Mouse (Mus musculus) T-helper 17 cell (primary cell): ENCODE data around the gene Gm47985.

Experiments used
- in situ Hi-C, 2 experiments: fragments of 300-600 bp; cut with MboI, MseI; formaldehyde crosslinking; loops; 1 replicate in 1 of 2; 2 replicates in 1 of 2; pipeline ENCODE4 v1.15.1; 2025; ENCODE audit warnings: high pct_unique_total_duplicates in 2 of 2

Gene Gm47985

DNA sequence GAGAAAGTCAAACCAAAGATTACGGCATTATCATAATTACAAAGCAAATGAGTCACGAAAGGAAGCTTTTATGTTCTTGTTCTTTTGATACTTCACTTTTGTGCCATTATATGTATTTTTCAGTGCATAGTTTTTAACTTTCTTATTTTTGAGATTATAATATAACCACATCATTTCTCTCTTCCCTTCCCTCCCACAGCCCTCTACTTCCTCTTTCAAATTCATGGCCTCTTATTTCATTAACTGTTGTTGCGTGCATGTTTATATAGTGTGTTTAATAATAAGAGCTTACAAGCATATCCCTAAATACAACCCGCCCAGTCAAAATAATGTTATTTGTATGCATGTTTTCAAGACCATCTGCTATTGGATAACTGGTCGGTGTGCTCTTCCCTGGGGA lies 36.7 kb downstream of the Gm47985 start:
- in situ Hi-C loops = no loop called here

- in situ Hi-C loops = no loop called here
These were observed 37.8 kb downstream of the Gm47985 start for GRCm38 (mm10) chr1:151220098-151220497.

GRCm38 (mm10) chr1:151222561-151223267 lies 40.4 kb downstream of the Gm47985 start:
- in situ Hi-C loops = no loop called here

GRCm38 (mm10) chr1:151223377-151223776 lies 41.0 kb downstream of the Gm47985 start:
- in situ Hi-C loops = no loop called here

DNA sequence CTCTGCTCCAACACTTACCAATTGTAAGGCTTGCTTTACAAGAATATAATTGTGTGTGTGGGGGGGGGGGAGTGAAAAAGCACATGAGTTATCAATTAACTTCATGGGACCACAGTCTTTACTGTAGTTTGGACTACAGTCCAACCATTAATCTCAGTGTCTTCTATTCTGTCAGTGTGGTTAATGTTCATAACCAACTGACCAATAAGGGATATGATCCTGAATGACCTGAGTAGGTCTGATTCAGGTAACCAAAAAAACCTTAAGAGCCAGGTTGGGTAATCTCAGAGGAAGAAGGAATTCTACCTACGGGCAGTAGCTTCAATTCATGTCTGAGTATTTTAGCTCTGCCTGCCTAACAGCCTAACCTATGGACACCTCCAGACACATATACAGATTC lies 42.2 kb downstream of the Gm47985 start:
- in situ Hi-C loops = no loop called here

- in situ Hi-C loops = no loop called here
These were observed 45.2 kb downstream of the Gm47985 start for GRCm38 (mm10) chr1:151227506-151227905.

GRCm38 (mm10) chr1:151228320-151228989 lies 46.1 kb downstream of the Gm47985 start:
- in situ Hi-C loops = no loop called here

DNA sequence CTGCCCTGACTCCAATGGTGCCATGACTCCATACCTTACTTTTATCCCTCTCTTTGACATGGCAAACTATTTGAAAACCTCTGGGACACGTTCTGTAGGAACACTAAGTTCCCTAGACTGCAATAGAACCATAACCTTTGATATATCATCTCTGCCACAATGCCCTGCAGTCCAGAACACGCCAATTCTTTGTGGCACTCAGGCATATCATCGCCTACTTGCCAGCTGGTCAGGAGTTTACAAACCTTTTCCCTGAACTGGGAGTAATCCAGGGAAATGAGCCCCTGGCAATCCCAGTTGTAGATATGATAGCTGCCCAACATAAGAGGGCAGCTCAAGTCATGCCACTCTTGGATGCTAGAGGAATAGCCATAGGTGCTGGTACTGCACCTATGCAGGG lies 50.0 kb downstream of the Gm47985 start:
- in situ Hi-C loops = no loop called here

GRCm38 (mm10) chr1:151233756-151234155 lies 51.4 kb downstream of the Gm47985 start:
- in situ Hi-C loops = no loop called here
